Mouse (Mus musculus): ENCODE results near the gene Rnf187. TPM values are rescaled to one million over a fixed set of nuclear protein-coding genes. Genes with fewer than 3 reads are reported as not detected.

The Rnf187 gene
- polyA plus RNA-seq, 1 experiment from 2014 or later, result 563 TPM

DNA sequence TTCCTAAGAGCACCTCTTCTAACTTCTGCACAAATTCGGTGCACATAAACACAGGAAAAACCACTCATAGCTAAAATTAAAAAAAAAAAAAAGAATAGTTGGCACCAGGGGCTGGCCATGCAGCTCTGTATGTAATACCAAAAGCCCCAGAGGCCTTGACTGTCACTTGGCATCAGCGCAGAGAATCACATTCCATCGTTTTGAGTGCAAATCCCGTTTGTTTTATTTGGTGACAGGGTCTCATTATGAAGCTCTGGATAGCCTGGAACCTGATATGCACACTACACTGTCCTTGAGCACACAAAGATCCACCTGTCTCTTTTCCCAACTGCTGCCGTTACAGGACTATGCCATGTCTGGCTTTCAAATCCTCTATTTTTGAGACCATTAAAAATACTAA lies 12.5 kb upstream of the Rnf187 start:
- H3K36me3 ChIP-seq (ENCODE audit: control insufficient read depth, insufficient read depth, low read length), result no peaks in the 10 kb centered on the region
- H3K9ac ChIP-seq (ENCODE audit: low read depth, low read length), result no peak overlapping the region
- H3K27me3 ChIP-seq (replicated peaks; ENCODE audit: control insufficient read depth, insufficient read depth, low read length), result no peaks in the 10 kb centered on the region
- 44% methylated on average over 5 of the region's 5 CpGs for WGBS
- no peak for ATAC-seq
- peak overlapping the region; percentile 96 for H3K27ac ChIP-seq (ENCODE audit: low read depth, low read length)
- peak overlapping the region; percentile 68 for H3K4me2 ChIP-seq (ENCODE audit: low read length)
- H3K4me3 ChIP-seq (ENCODE audit: low read length), result no peak overlapping the region; the same call in 1 of the 2 replicates
- H3K4me1 ChIP-seq (ENCODE audit: control insufficient read depth, insufficient read depth, low read depth, low read length), result peaks cover 21% of the 10 kb centered on the region
- H3K9me3 ChIP-seq (ENCODE audit: control insufficient read depth, low read length), result no peaks in the 10 kb centered on the region

DNA sequence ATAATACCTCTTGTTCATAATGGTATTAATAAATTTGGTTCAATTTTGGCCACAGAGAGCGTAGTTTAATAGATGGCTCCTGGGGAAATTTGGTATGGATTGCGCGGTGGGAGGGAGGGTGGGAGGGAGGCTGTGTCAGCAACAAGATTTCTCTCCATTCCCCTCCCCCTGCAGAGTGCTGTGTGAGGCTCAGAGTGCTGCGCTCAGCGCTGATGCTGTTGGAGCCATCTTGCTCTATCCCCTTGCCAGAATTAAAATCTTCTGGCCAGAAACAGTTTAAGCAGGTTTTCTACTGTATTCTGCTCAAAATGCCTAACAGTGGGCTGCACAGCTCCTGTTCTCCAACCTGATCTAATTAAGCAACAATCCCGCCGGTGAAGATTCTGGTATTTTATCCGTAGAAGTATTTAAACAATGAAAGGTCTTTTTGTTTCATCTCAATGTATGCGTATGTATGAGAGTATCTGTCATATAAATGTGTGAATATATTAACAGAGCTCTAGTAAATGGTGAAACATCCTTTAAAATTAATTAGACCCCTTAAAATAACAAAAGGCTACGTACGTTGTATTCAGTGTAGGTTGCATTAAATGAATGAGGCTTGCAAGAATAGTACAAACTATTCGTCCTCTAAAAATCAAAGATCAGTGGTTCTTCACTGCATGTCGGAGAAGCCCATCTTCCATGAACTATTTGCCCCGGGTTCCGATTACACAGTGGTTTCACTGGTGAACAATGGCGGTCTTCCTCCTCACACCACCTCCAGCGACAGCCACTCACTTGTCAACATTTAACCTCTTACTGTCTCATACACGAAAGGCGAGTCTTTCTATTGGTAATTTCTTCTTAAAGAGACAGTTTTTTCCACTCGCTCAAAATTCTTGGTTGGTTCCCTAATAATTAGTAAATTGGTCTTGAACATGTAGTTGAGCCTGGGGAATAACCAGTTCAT lies 11.0 kb upstream of the Rnf187 start:
- H3K4me1 ChIP-seq (ENCODE audit: control insufficient read depth, insufficient read depth, low read depth, low read length), result peaks cover 20% of the 10 kb centered on the region
- H3K4me3 ChIP-seq (ENCODE audit: low read length), result peak overlapping the region; percentile 57
- H3K27me3 ChIP-seq (replicated peaks; ENCODE audit: control insufficient read depth, insufficient read depth, low read length), result no peaks in the 10 kb centered on the region
- no peaks in the 10 kb centered on the region for H3K36me3 ChIP-seq (ENCODE audit: control insufficient read depth, insufficient read depth, low read length)
- ATAC-seq, result peak; percentile 43
- WGBS, result 3% methylated on average over 20 of the region's 20 CpGs
- peak overlapping the region; percentile 68 for H3K4me2 ChIP-seq (ENCODE audit: low read length)
- H3K9ac ChIP-seq (ENCODE audit: low read depth, low read length), result peak overlapping the region; percentile 80
- peak overlapping the region; percentile 96 for H3K27ac ChIP-seq (ENCODE audit: low read depth, low read length)
- no peaks in the 10 kb centered on the region for H3K9me3 ChIP-seq (ENCODE audit: control insufficient read depth, low read length)

DNA sequence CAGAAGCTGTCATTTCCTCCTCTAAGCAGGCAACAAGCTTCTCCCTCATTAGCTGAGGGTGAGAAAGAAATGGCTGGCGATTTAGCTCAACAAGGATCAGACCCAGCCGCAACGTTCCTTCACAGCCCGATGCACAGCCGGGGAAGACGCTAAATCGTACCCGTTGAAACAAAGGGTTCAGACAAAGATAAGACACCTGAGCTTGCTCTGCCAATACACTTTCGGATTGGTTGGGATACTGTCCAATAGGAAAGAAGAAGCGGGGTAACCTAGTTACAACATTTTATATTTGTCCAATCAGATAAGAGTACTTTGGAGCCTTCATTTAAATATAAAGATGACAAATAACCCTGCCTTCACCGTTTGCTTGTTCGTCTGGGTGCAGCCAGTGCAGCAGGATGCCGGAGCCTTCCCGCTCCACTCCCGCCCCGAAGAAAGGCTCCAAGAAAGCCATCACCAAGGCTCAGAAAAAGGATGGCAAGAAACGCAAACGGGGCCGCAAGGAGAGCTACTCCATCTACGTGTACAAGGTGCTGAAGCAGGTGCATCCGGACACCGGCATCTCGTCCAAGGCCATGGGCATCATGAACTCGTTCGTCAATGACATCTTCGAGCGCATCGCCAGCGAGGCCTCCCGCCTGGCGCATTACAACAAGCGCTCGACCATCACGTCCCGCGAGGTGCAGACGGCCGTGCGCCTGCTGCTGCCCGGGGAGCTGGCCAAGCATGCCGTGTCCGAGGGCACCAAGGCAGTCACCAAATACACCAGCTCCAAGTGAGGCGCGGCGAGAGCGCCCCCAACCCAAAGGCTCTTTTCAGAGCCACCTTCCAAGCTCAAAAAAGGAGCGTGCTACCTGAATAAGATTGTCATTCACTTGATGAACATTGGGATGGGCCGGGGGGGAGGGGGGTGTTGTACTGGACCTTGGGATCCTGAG lies 10.1 kb upstream of the Rnf187 start, which contains the start of gene Hist3h2ba:
TSS of gene Hist3h2ba (plus strand) at position 379 of the 938 bp plus-strand sequence.
- Histone ChIP-seq H3K4me3 (ENCODE audit: low read length) (peak within 1 kb of the TSS; percentile 57), H3K27me3 (replicated peaks; ENCODE audit: control insufficient read depth, insufficient read depth, low read length) (no peaks in the 10 kb centered on the region), H3K36me3 (ENCODE audit: control insufficient read depth, insufficient read depth, low read length) (no peaks in the 10 kb centered on the region), H3K9me3 (ENCODE audit: control insufficient read depth, low read length) (no peaks in the 10 kb centered on the region), H3K4me2 (ENCODE audit: low read length) (peak within 1 kb of the TSS; percentile 68), H3K9ac (ENCODE audit: low read depth, low read length) (peak within 1 kb of the TSS; percentile 80), H3K4me1 (ENCODE audit: control insufficient read depth, insufficient read depth, low read depth, low read length) (peaks cover 20% of the 10 kb centered on the region), H3K27ac (ENCODE audit: low read depth, low read length) (peak within 1 kb of the TSS; percentile 96)
- ATAC-seq, result peak; percentile 93
- 0% methylated on average over 45 of the region's 48 CpGs for WGBS

DNA sequence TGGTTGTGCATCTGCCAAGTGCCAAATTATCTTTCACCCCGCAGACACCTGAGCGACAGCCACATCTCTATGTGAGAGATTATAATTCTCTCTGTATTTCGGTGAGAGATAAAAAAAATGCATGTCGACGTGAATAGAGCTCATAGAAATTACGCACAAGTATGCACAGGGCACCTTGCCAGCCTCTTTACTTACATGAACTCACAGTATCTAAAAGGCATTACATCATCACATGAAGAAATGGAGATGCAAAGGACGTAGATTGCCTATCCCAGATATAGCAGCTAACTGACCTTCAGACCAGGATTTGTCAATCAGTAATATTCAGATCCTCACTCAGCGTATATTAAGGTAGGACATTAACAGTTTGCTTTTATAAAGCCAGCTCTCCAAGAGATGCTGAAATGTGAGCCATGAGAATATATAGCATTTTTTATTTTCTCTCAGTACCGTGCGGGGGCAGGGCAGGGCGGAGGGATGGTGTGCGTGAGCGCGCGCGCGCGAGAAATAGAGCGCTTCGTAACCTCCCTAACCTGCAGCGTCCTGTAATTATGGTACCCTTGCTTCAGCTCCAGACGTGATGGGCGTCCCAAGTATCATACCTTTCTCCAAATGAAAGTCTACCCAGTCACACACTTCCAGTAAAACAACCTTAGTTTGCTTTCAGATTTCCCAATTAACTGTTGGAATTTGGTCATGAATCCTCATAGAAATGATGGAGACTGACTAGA lies 9.2 kb upstream of the Rnf187 start:
- Histone ChIP-seq H3K9me3 (ENCODE audit: control insufficient read depth, low read length) (no peaks in the 10 kb centered on the region), H3K4me1 (ENCODE audit: control insufficient read depth, insufficient read depth, low read depth, low read length) (peaks cover 19% of the 10 kb centered on the region), H3K4me3 (ENCODE audit: low read length) (peak overlapping the region; percentile 57), H3K4me2 (ENCODE audit: low read length) (peak overlapping the region; percentile 68), H3K36me3 (ENCODE audit: control insufficient read depth, insufficient read depth, low read length) (no peaks in the 10 kb centered on the region), H3K27ac (ENCODE audit: low read depth, low read length) (peak overlapping the region; percentile 96), H3K27me3 (replicated peaks; ENCODE audit: control insufficient read depth, insufficient read depth, low read length) (no peaks in the 10 kb centered on the region), H3K9ac (ENCODE audit: low read depth, low read length) (peak overlapping the region; percentile 71)
- 8% methylated on average over 23 of the region's 23 CpGs for WGBS
- peak; percentile 72 for ATAC-seq

DNA sequence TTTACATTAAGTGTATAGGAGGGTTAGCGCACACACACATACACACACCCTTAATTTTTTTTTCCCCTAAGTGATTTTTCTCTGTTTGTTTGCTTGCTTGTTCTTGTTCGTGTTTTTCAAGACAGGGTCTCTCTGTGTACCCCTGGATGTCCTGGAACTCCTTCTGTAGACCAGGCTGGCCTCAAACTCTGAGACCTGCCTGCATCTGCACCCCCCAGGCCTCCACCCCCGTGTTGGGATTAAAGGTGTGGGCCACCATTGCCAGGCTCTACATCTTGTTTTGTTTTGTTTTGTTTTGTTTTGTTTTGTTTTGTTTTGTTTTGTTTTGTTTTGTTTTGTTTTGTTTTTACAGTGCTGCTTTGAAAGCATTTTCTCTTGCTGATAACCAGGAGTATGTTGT lies 8.6 kb upstream of the Rnf187 start:
- Histone ChIP-seq H3K4me3 (ENCODE audit: low read length) (peak overlapping the region; percentile 57), H3K4me2 (ENCODE audit: low read length) (peak overlapping the region; percentile 68), H3K4me1 (ENCODE audit: control insufficient read depth, insufficient read depth, low read depth, low read length) (peaks cover 16% of the 10 kb centered on the region), H3K9ac (ENCODE audit: low read depth, low read length) (peak overlapping the region; percentile 71; the same call in 1 of the 2 replicates), H3K9me3 (ENCODE audit: control insufficient read depth, low read length) (no peaks in the 10 kb centered on the region), H3K27me3 (replicated peaks; ENCODE audit: control insufficient read depth, insufficient read depth, low read length) (no peaks in the 10 kb centered on the region), H3K27ac (ENCODE audit: low read depth, low read length) (peak overlapping the region; percentile 96), H3K36me3 (ENCODE audit: control insufficient read depth, insufficient read depth, low read length) (no peaks in the 10 kb centered on the region)
- ATAC-seq, result no peak
- 78% methylated on average over 3 of the region's 3 CpGs for WGBS

DNA sequence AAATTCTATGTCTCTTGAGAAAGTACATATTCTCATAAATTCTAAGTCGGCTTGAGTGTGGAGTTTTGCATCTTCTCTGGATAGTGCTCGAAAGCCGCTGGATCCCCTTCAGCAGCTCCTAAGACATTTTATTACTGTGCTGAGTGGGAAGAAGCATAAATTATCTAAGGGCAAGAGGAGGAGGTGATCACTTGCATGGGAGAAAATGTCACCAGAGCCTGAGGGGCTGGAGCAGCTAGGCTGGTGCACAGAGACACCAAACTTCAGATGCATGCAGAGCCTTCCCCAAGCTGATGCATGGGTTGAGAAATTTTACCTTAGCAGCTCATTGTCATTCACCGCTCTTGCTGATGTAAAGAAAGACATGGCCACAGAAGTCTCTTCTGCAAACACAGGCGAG lies 5.4 kb upstream of the Rnf187 start:
- Histone ChIP-seq H3K4me2 (ENCODE audit: low read length) (no peak overlapping the region), H3K9ac (ENCODE audit: low read depth, low read length) (no peak overlapping the region), H3K4me3 (ENCODE audit: low read length) (no peak overlapping the region), H3K4me1 (ENCODE audit: control insufficient read depth, insufficient read depth, low read depth, low read length) (peaks cover 6% of the 10 kb centered on the region), H3K27ac (ENCODE audit: low read depth, low read length) (no peak overlapping the region), H3K9me3 (ENCODE audit: control insufficient read depth, low read length) (no peaks in the 10 kb centered on the region), H3K36me3 (ENCODE audit: control insufficient read depth, insufficient read depth, low read length) (no peaks in the 10 kb centered on the region), H3K27me3 (replicated peaks; ENCODE audit: control insufficient read depth, insufficient read depth, low read length) (no peaks in the 10 kb centered on the region)
- 71% methylated on average over 5 of the region's 5 CpGs for WGBS
- ATAC-seq, result no peak

DNA sequence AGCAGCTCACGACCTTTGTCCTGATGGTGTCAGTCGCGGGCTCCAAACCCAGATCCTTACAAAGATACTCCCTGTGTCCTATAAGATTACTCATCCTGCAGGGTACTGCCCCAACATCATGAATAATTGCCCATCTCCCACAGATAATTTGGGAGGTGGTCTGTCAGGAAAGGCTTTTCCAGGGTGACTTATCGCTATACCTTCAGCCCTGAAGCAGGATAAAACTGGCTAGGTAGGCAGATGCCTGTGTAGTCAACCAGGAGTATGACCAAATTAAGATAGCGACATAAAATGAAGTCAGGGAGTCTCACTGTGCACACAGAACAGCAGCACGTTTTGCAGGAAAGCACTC lies 348 bp upstream of the Rnf187 start:
- peak overlapping the region; percentile 99 for H3K9ac ChIP-seq (ENCODE audit: low read depth, low read length)
- WGBS, result 12% methylated on average over 6 of the region's 6 CpGs
- ATAC-seq, result no peak
- H3K27me3 ChIP-seq (replicated peaks; ENCODE audit: control insufficient read depth, insufficient read depth, low read length), result no peaks in the 10 kb centered on the region
- peak overlapping the region; percentile 96 for H3K27ac ChIP-seq (ENCODE audit: low read depth, low read length)
- peak overlapping the region; percentile 72 for H3K4me2 ChIP-seq (ENCODE audit: low read length)
- H3K9me3 ChIP-seq (ENCODE audit: control insufficient read depth, low read length), result no peaks in the 10 kb centered on the region
- peaks cover 3% of the 10 kb centered on the region for H3K36me3 ChIP-seq (ENCODE audit: control insufficient read depth, insufficient read depth, low read length)
- H3K4me1 ChIP-seq (ENCODE audit: control insufficient read depth, insufficient read depth, low read depth, low read length), result peaks cover 17% of the 10 kb centered on the region
- H3K4me3 ChIP-seq (ENCODE audit: low read length), result peak overlapping the region; percentile 93

DNA sequence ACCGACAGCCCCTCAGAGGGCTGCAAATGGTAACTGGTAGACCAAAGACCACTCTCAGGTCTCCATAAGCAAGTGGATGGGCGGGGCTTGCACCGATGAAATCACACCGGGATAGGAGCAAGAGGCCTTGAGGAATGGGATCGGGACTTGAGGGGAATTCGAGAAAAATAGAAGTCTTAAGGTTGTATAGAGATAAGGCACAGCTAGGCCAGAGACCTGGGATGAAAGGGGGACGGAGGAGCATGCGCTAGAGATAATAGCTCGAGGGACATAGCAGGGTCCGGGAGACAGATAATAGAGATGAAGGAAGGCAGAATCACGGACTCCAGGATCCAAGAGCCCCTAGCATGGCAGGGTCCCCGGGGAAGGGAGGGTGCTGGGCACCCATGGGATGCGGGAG lies 807 bp downstream of the Rnf187 start:
- peak overlapping the region; percentile 96 for H3K27ac ChIP-seq (ENCODE audit: low read depth, low read length)
- H3K4me3 ChIP-seq (ENCODE audit: low read length), result peak overlapping the region; percentile 93
- no peaks in the 10 kb centered on the region for H3K27me3 ChIP-seq (replicated peaks; ENCODE audit: control insufficient read depth, insufficient read depth, low read length)
- under 1% methylated on average over 13 of the region's 13 CpGs for WGBS
- no peaks in the 10 kb centered on the region for H3K9me3 ChIP-seq (ENCODE audit: control insufficient read depth, low read length)
- H3K9ac ChIP-seq (ENCODE audit: low read depth, low read length), result peak overlapping the region; percentile 99
- 0 out of 2 replicates have a peak, but pooled peaks have one; percentile 0 for ATAC-seq
- peaks cover 9% of the 10 kb centered on the region for H3K36me3 ChIP-seq (ENCODE audit: control insufficient read depth, insufficient read depth, low read length)
- H3K4me1 ChIP-seq (ENCODE audit: control insufficient read depth, insufficient read depth, low read depth, low read length), result peaks cover 17% of the 10 kb centered on the region
- H3K4me2 ChIP-seq (ENCODE audit: low read length), result peak overlapping the region; percentile 72

Data from hindbrain, embryonic 16.5 days (tissue).